In genomic region chr3:131159204-131159760, GRCm38 (mm10) we compare ENCODE assay signal across 19 mouse cellular contexts. TPM values are rescaled to one million over a fixed set of nuclear protein-coding genes. Genes with fewer than 3 reads are reported as not detected.
DNase-seq lines count a peak whose midpoint lies in the region; ATAC-seq and TF ChIP-seq lines count a peak whose summit lies in the region.
"Had no signal": no experiment of that assay in that cellular context is flagged by ENCODE, and none has a peak within 500 bp of the region (broad histone marks: within the 10 kb centered on the region; RNA-seq: fewer than 3 reads in every experiment).

No protein-coding gene starts in this region.

- peak overlapping the region; percentile 14; the same call in 1 of the 2 replicates for H3K27ac ChIP-seq in kidney, embryonic 14.5 days (ENCODE audit: low read depth, low read length)
- H3K27ac ChIP-seq in kidney, adult 2 months (ENCODE audit: insufficient read depth, low read depth, low read length) = no peak overlapping the region
- H3K27ac ChIP-seq: embryonic facial prominence, embryonic 13.5 days; heart, adult 2 months; heart, embryonic 15.5 days; liver, embryonic 15.5 days; stomach, postnatal 0 days had no signal

- no peak overlapping the region for H3K9ac ChIP-seq in kidney, embryonic 14.5 days (ENCODE audit: low read depth, low read length)
- H3K9ac ChIP-seq: embryonic facial prominence, embryonic 13.5 days; heart, embryonic 15.5 days; liver, embryonic 15.5 days had no signal

- DNase-seq in kidney, adult 2 months = no peak
- DNase-seq in CD4-positive helper T cell, adult 2 months (ENCODE audit: low read depth, low spot score) = peak; percentile 72
- peak; percentile 73 for DNase-seq in induced T-regulatory cell, adult 2 months (ENCODE audit: low read depth)
- peak; percentile 70 for DNase-seq in thymus, postnatal 14 days
- no peak for DNase-seq in heart, postnatal 10 days
- DNase-seq in cerebellum, adult 9-11 months = no peak
- DNase-seq: adrenal gland, postnatal 10 days; cerebellum, postnatal 14 days; gastrocnemius, postnatal 14 days; heart, adult 2 months; kidney, adult 9 months; midbrain, embryonic 14.5 days; right cerebral cortex, postnatal 25 days had no signal

- no peak for ATAC-seq in kidney, embryonic 14.5 days (ENCODE audit: low FRiP score, low TSS enrichment)
- ATAC-seq: Patski had no signal

- TF ChIP-seq CTCF in kidney, adult 2 months (conservative IDR thresholded peaks at IDR 0.05; ENCODE audit: insufficient read depth, insufficient read length, low read depth, low read length) = no peak

- no peaks in the 10 kb centered on the region for H3K9me3 ChIP-seq in kidney, embryonic 14.5 days (ENCODE audit: control insufficient read depth, low read length)
- H3K9me3 ChIP-seq: embryonic facial prominence, embryonic 13.5 days; heart, embryonic 15.5 days; liver, embryonic 15.5 days had no signal

- no peak overlapping the region for H3K4me2 ChIP-seq in kidney, embryonic 14.5 days (replicated peaks; ENCODE audit: low read depth, low read length)
- H3K4me2 ChIP-seq: embryonic facial prominence, embryonic 13.5 days; heart, embryonic 15.5 days; liver, embryonic 15.5 days had no signal

- no peaks in the 10 kb centered on the region for H3K27me3 ChIP-seq in kidney, embryonic 14.5 days (ENCODE audit: control insufficient read depth, insufficient read depth, low read length)
- H3K27me3 ChIP-seq in kidney, adult 2 months (replicated peaks; ENCODE audit: control insufficient read depth, insufficient read depth, low read length) = no peaks in the 10 kb centered on the region
- H3K27me3 ChIP-seq: embryonic facial prominence, embryonic 13.5 days; heart, embryonic 15.5 days; liver, embryonic 15.5 days; Patski had no signal

- H3K4me1 ChIP-seq in kidney, embryonic 14.5 days (ENCODE audit: control insufficient read depth, insufficient read depth, low read length) = peaks cover 23% of the 10 kb centered on the region
- H3K4me1 ChIP-seq in kidney, adult 2 months (ENCODE audit: control insufficient read depth, insufficient read depth, low read length) = no peaks in the 10 kb centered on the region
- H3K4me1 ChIP-seq: liver, embryonic 15.5 days had no signal

- WGBS in kidney, embryonic 14.5 days = 51% methylated on average over 12 of the region's 12 CpGs
- WGBS in kidney, adult 2 months = 65% methylated on average over 12 of the region's 12 CpGs

- H3K4me3 ChIP-seq in kidney, embryonic 14.5 days (ENCODE audit: low read length) = no peak overlapping the region
- no peak overlapping the region for H3K4me3 ChIP-seq in kidney, adult 2 months (ENCODE audit: insufficient read depth, low read depth, low read length)
- H3K4me3 ChIP-seq: embryonic facial prominence, embryonic 13.5 days; heart, adult 2 months; heart, embryonic 15.5 days; liver, embryonic 15.5 days had no signal

- intact Hi-C loops in heart, postnatal 10 days (cut with DNase I) = no loop called here

- no peak for TF ChIP-seq POLR2A in kidney, adult 2 months (IDR thresholded peaks at IDR 0.05; ENCODE audit: low read depth, low read length)

- H3K36me3 ChIP-seq in kidney, embryonic 14.5 days (ENCODE audit: control insufficient read depth, insufficient read depth, low read length) = no peaks in the 10 kb centered on the region
- no peaks in the 10 kb centered on the region for H3K36me3 ChIP-seq in kidney, adult 2 months (ENCODE audit: control insufficient read depth, insufficient read depth, low read length)
- H3K36me3 ChIP-seq: embryonic facial prominence, embryonic 13.5 days; heart, embryonic 15.5 days; liver, embryonic 15.5 days had no signal

RNA-seq across cellular contexts. Expression of gene Lef1, which starts 49.0 kb away (rescaled TPM):
- 31.9 and 32.1 TPM in 2 replicates for polyA plus RNA-seq in kidney, embryonic 14.5 days (2014; fragmentation: Nextera tagmentation; extraction: Ambion mirVana)
- 2.3 and 8.4 TPM in 2 replicates for polyA plus RNA-seq in kidney, adult 2 months (2012; rRNA removed)
- 1 to 10 TPM in 1 of 2 experiments, under 1 TPM in 1; 0.60 to 1.1 TPM for total RNA-seq in heart, postnatal 10 days (2021)

Comparison
In these comparisons a context has a peak if more than half of its experiments do, and no peak if none do; other contexts are left out.
1. DNase-seq: peak in CD4-positive helper T cell, adult 2 months (single experiment), induced T-regulatory cell, adult 2 months (single experiment) and thymus, postnatal 14 days (single experiment); none in kidney, adult 2 months (single experiment), heart, postnatal 10 days (0 of 2) and cerebellum, adult 9-11 months (single experiment).